Mouse (Mus musculus): ENCODE results near the gene Atg13. TPM values are rescaled to one million over a fixed set of nuclear protein-coding genes. Genes with fewer than 3 reads are reported as not detected.
A peak's percentile ranks its signal among the peaks of the same experiment; 100 is the strongest.

The Atg13 gene
- total RNA-seq, 1 experiment from 2014 or later: 9.3 TPM

DNA sequence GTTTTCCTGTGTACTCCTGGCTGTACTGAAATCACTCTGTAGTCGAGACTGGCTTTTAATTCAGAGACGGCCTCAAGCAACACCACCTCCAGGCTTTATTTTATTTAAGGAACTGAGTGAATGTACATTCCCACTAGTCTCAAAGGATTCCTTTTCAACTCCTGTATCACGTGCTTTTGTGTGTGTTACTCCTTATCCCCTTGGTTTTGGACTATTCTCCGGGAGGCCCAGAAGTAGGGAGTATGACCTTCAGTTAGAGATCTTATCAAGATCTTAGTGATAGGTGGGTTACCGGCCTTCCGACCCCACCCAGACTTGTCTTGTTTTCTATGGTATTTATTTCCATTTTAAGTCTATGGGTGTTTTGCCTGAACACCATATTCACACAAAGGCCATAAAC is 4.6 kb downstream of the Atg13 start:
- ATAC-seq (replicated peaks in 1 of 2; ENCODE audit: insufficient read depth in 1 of 2, low FRiP score in 2 of 2, low TSS enrichment in 1 of 2, low read depth in 1 of 2, poor library complexity in 2 of 2, severe bottlenecking in 2 of 2): no peak

DNA sequence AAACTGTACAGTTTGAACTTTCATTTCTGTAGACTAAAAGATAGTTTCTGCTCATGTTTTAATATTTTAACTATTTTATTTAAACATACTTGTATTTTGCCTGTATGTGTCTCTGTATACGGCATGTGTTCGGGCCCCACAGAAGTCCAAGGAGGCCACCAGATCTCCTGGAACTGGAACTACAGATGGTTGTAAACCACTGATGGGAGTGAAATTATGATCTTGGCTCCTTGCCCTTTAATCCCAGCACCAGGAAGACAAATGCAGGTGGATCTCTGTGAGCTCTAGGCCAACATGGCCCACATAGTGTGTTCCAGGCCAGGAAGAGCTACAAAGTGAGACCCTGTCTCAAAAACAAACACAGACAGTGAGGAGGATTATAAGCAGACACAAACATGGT is 9.0 kb downstream of the Atg13 start:
- no peak for ATAC-seq (replicated peaks in 1 of 2; ENCODE audit: insufficient read depth in 1 of 2, low FRiP score in 2 of 2, low TSS enrichment in 1 of 2, low read depth in 1 of 2, poor library complexity in 2 of 2, severe bottlenecking in 2 of 2)

DNA sequence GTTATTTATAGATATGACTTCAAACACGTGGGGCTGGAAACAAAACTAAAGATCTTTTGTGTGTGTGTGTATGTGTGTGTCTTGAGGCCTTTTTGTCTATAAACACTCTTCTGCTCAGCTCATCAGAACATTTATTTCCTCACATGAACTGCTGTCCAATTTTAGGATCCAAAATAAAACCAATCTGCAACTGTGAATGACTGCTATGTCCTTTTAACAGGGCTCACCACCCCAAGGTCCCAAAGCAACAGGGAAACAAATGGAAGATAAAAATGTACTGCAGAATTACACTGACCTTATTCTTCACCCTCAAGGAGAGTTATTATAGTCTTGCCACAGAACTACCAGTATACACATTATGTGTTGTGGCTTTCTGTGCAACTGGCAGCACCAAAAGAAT is 11.2 kb downstream of the Atg13 start:
- ATAC-seq (replicated peaks in 1 of 2; ENCODE audit: insufficient read depth in 1 of 2, low FRiP score in 2 of 2, low TSS enrichment in 1 of 2, low read depth in 1 of 2, poor library complexity in 2 of 2, severe bottlenecking in 2 of 2): no peak

DNA sequence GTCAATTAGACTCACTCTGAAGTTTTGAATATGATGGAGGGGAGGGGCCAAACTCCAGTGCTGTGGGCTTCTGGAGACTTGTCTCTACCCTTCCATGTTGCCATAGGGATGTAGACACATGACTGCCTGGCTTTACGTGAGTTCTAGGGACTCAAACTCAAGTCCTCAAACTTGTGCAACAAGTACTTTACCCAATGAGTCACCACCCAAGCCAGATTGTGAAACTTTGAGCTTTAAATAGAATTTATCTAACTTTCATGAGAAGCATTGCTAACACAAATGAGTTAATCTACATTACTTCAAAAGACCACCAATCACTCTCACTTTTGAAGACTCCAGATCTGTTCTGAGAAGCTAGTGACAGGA is 14.2 kb downstream of the Atg13 start:
- ATAC-seq (replicated peaks in 1 of 2; ENCODE audit: insufficient read depth in 1 of 2, low FRiP score in 2 of 2, low TSS enrichment in 1 of 2, low read depth in 1 of 2, poor library complexity in 2 of 2, severe bottlenecking in 2 of 2): no peak; a peak in 2 of 4 replicates

GRCm38 (mm10) chr2:91695436-91696224 is 14.7 kb downstream of the Atg13 start:
- ATAC-seq (replicated peaks in 1 of 2; ENCODE audit: insufficient read depth in 1 of 2, low FRiP score in 2 of 2, low TSS enrichment in 1 of 2, low read depth in 1 of 2, poor library complexity in 2 of 2, severe bottlenecking in 2 of 2): no peak

DNA sequence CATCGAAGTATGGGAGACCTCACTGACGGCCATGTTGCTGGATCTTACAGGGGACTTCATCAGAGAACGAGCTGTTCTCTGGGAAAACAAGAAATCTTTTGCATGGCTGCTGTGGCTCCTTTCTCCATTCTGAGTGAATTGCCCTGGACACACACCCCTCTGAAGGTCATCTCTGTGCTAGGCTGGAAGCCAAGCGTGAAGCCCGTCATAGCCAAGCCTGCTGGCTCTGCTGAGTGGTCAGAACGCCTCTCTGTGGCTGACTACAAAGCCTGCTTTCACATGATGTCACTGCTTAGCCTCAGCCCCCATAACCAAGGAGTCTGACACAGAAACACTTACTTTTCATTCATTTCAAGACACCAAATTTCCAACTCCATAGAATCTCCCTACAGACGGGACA is 20.9 kb downstream of the Atg13 start:
- ATAC-seq (replicated peaks in 1 of 2; ENCODE audit: insufficient read depth in 1 of 2, low FRiP score in 2 of 2, low TSS enrichment in 1 of 2, low read depth in 1 of 2, poor library complexity in 2 of 2, severe bottlenecking in 2 of 2): no peak

DNA sequence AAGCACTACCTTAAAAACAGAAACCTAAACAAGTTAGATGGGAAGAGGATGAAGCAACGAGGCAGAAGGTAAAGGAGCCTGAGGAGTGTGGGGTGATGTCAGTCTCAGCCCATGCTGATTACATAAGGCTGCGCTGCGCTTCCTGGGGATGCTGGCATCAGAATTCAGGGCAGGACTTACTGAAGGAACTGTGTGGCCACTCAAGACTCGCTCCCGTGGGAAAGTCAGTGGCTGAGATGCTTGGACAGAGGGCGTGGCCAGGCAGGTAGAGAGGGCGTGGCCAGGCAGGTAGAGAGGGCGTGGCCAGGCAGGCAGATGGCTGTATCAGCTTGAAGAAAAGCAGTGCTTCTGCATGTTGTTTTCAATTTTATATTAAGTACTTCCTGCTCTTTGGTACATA is 26.5 kb downstream of the Atg13 start:
- ATAC-seq (replicated peaks in 1 of 2; ENCODE audit: insufficient read depth in 1 of 2, low FRiP score in 2 of 2, low TSS enrichment in 1 of 2, low read depth in 1 of 2, poor library complexity in 2 of 2, severe bottlenecking in 2 of 2): no peak

DNA sequence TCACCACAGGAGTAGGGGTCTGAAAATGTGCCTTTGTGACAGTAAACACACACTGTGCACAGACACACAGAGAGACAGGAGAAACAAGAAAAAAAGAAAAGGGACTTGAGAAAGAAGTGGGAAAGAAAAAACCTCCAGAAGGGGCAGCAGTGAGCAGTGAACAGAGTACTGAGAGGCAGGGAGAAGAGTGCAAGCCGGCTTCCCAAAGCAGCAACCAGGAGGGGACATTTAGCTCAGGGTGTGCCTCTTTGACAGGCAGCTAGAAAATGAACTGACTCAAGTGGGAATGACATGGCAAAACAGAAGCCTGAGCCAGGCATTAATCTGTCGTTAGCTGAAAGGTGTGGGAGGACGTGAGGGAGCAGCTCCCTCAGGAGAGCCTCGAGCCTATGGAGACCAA is 27.5 kb downstream of the Atg13 start:
- ATAC-seq (replicated peaks in 1 of 2; ENCODE audit: insufficient read depth in 1 of 2, low FRiP score in 2 of 2, low TSS enrichment in 1 of 2, low read depth in 1 of 2, poor library complexity in 2 of 2, severe bottlenecking in 2 of 2): peak in 1 of 2 experiments; percentile 36; a peak in 1 of 4 replicates

DNA sequence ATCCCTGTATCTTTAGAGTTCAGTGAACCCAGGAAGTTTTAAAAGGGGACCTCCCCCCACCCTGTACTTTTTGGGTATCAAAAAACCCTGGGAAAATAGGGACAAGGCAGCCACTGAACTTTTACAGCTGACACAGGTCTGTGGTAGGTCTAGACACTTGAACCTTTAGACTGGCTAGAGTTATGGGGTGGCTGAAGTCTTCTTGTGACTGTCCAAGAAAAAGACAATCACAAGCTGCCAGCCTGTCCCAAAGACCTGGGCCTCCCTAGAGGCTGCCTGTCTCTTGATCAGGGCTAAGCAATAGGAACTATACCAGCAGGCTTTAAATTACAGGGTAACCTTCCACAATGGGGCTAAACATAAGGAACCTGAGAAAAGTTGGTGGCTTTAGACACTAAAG is 33.4 kb downstream of the Atg13 start:
- ATAC-seq (replicated peaks in 1 of 2; ENCODE audit: insufficient read depth in 1 of 2, low FRiP score in 2 of 2, low TSS enrichment in 1 of 2, low read depth in 1 of 2, poor library complexity in 2 of 2, severe bottlenecking in 2 of 2): no peak

DNA sequence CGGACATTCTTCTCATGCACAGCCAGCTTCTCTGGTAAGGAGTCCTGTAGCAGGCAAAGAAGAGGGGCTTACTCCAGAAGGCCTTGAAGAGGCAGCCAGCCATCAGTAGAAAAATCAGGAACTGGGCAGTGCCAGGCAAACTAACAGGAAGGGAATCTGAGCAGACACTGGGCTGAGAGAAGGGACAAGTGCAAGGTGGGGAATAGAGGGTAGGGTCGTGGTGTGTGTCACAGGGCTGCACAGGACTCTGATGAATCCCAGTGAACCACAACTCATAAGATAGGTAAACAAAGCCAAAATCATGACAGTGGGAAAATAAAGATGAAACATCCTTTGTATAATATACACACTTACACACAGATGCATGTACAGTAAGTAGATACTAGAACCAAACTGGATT is 34.0 kb downstream of the Atg13 start:
- ATAC-seq (replicated peaks in 1 of 2; ENCODE audit: insufficient read depth in 1 of 2, low FRiP score in 2 of 2, low TSS enrichment in 1 of 2, low read depth in 1 of 2, poor library complexity in 2 of 2, severe bottlenecking in 2 of 2): no peak

DNA sequence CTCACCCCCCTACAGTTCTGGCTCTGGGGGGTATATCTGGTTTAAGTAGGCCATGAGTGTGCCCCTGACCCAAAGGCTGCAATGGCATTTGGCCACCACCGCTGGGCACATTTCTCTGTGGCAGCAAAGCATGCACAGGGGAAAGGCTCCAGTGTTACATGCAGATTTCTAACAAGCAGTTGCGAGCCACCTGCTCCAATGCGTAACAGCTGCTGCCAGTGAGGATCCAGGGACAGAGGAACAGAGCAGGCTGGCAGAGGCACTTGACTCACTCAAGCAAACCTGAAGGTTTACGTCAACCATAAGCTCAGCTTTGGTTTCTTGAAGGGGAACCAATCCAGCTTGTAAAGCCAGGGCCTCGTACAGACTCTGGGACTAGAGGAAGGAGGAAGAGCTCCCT is 35.5 kb downstream of the Atg13 start:
- no peak for ATAC-seq (replicated peaks in 1 of 2; ENCODE audit: insufficient read depth in 1 of 2, low FRiP score in 2 of 2, low TSS enrichment in 1 of 2, low read depth in 1 of 2, poor library complexity in 2 of 2, severe bottlenecking in 2 of 2)

- no peak for ATAC-seq (replicated peaks in 1 of 2; ENCODE audit: insufficient read depth in 1 of 2, low FRiP score in 2 of 2, low TSS enrichment in 1 of 2, low read depth in 1 of 2, poor library complexity in 2 of 2, severe bottlenecking in 2 of 2)
Measured at GRCm38 (mm10) chr2:91673587-91673986, 36.8 kb downstream of the Atg13 start.

- no peak for ATAC-seq (replicated peaks in 1 of 2; ENCODE audit: insufficient read depth in 1 of 2, low FRiP score in 2 of 2, low TSS enrichment in 1 of 2, low read depth in 1 of 2, poor library complexity in 2 of 2, severe bottlenecking in 2 of 2)
Measured at GRCm38 (mm10) chr2:91670038-91670437, 40.3 kb downstream of the Atg13 start.

DNA sequence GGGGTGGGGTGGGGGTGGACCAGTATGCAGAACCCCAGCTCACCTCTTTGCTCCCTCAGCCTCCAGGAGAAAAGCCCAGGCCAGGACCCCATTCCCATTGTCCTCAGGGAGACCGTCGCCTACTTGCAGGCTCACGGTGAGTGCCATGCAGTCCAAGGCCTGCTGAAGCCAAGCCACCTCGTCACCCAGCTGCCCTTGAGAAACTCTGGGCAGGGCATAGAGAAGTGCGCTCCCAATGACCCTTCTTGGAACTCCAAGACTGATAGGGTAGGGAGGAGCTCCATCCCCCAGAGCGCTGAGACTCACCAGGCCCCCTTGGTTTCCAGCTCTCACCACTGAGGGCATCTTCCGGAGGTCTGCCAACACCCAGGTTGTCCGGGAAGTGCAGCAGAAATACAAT is 41.0 kb downstream of the Atg13 start:
- ATAC-seq (replicated peaks in 1 of 2; ENCODE audit: insufficient read depth in 1 of 2, low FRiP score in 2 of 2, low TSS enrichment in 1 of 2, low read depth in 1 of 2, poor library complexity in 2 of 2, severe bottlenecking in 2 of 2): no peak

- no peak for ATAC-seq (replicated peaks in 1 of 2; ENCODE audit: insufficient read depth in 1 of 2, low FRiP score in 2 of 2, low TSS enrichment in 1 of 2, low read depth in 1 of 2, poor library complexity in 2 of 2, severe bottlenecking in 2 of 2)
Measured at GRCm38 (mm10) chr2:91667747-91668146, 42.6 kb downstream of the Atg13 start.

DNA sequence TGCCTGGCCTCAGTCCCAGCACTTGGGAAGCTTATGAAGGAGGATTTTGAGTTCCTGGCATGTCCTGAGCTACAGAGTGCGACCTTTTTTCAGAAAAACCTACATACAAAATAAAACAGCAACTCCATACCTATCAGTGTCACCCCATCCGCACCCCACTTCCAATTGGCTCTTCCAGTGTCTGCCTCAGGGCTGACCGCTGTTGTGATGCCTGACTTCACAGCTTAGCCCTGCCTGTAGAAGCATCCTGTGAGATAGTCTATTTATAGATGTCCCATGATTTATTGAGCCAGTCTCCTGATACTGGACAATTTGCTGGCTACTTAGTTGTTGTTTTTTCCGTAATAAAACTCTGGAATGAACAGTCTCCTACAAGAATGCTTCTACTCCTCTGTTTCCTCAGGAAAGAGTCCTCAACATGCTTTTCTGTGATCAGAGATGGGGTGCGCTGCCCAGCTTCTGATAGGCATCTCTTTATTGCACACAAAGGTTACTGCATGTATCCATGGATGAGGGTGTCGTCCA is 43.9 kb downstream of the Atg13 start:
- ATAC-seq (replicated peaks in 1 of 2; ENCODE audit: insufficient read depth in 1 of 2, low FRiP score in 2 of 2, low TSS enrichment in 1 of 2, low read depth in 1 of 2, poor library complexity in 2 of 2, severe bottlenecking in 2 of 2): no peak

GRCm38 (mm10) chr2:91664780-91665179 is 45.6 kb downstream of the Atg13 start:
- no peak for ATAC-seq (replicated peaks in 1 of 2; ENCODE audit: insufficient read depth in 1 of 2, low FRiP score in 2 of 2, low TSS enrichment in 1 of 2, low read depth in 1 of 2, poor library complexity in 2 of 2, severe bottlenecking in 2 of 2)

DNA sequence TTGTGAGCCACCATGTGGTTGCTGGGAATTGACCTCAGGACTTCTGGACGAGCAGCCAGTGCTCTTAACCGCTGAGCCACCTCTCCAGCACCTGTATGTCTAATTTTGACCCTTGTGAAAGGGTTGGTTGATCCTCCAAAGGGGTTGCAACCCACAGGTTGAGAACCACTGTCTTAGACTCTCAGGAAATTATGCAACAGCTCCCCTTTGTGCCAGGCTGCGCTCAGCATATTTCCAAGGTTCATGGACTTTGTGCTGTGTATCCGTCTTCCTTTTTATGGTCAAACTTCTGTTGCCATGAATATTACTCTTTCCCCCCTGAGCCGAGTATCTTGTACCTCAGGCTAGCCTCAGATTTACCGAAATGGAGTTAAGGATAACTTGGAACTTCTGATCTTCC is 49.4 kb downstream of the Atg13 start:
- ATAC-seq (replicated peaks in 1 of 2; ENCODE audit: insufficient read depth in 1 of 2, low FRiP score in 2 of 2, low TSS enrichment in 1 of 2, low read depth in 1 of 2, poor library complexity in 2 of 2, severe bottlenecking in 2 of 2): no peak

- no peak for ATAC-seq (replicated peaks in 1 of 2; ENCODE audit: insufficient read depth in 1 of 2, low FRiP score in 2 of 2, low TSS enrichment in 1 of 2, low read depth in 1 of 2, poor library complexity in 2 of 2, severe bottlenecking in 2 of 2)
Measured at GRCm38 (mm10) chr2:91659657-91660056, 50.7 kb downstream of the Atg13 start.
